Mouse (Mus musculus) left cerebral cortex, adult 8-10 months (tissue): ENCODE measurements around the gene Dagla. TPM values are rescaled to one million over a fixed set of nuclear protein-coding genes. Genes with fewer than 3 reads are reported as not detected.

ENCODE experiments used
- DNase-seq, 2 experiments: peaks; one replicate each; pipeline ENCODE4 v3.0.0; 2022; ENCODE audit warnings: low spot score in 2 of 2
- total RNA-seq, 4 experiments: library from RNA; stranded (reverse); gene quantifications; 2 replicates each; pipeline ENCODE4 v1.2.4; 2022

Gene Dagla
- total RNA-seq, 4 experiments from 2014 or later: 72.6 to 77.7 (median 74.9) TPM

DNA sequence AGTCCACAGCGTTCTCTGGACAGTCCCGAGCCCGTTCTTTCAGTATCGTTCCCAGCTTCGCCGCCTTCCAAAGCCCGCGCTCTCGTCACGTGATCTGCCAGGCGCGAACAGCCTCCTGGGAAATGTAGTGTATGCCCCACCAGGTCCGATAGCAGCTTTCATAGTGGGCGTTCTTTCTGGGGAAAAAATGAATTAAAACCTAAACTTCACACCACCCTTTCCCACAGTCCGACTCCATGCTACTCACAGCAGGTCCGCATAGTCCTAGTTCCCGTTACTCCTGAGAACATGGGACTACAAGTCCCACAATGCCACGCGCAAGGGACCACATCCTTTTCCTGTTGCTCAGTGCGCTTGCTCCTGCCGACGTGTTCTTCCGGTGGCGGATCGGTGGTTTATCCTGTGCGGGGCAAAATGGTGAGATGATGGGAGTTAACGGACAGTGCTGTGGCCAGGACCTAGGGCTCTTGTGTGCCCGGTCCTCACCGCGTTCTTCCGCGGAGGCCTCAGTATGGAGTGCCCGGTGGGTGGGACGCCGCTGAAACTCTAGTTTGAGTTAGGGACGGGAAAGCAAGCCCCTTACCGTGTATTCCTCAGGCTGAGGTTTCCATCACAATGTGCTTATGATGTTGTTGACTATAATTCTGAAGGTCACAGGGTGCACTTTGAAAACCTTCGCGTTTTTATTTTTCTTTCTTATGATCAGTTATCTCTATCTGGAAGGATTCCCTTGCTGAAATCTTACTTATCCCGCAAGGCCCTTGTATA lies 100.6 kb downstream of the Dagla start, which contains the start of the genes Tmem258 and Fen1:
Tmem258 (plus strand) TSS at position 167 of the 768 bp plus-strand sequence.
Fen1 (minus strand) TSS at position 322 of the 768 bp plus-strand sequence.
- DNase-seq: peak; percentile 89 to 91

GRCm38 (mm10) chr19:10203146-10203847 lies 101.4 kb downstream of the Dagla start:
- no peak for DNase-seq

DNA sequence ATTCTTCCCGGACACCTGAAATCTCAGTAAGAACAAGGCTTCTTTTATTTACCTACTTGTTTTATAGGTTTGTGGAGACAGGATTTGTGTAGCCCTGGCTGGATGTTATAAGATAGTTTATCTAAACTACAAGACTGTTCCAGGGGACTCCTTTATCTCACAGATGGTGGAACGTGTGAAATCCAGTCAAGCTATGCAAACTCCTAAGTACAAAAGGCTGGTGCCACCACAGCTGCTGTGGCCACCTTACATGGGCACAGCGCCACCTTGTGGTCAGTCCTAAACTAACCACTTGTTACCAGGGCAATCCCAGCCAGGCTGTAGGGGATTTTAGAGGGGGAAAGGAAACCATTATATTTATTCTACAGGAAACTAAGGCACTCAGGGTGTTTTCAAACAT lies 106.0 kb downstream of the Dagla start:
- DNase-seq: peak in 1 of 2 experiments; percentile 44

- no peak for DNase-seq
Measured at GRCm38 (mm10) chr19:10198286-10198685, 106.4 kb downstream of the Dagla start.

DNA sequence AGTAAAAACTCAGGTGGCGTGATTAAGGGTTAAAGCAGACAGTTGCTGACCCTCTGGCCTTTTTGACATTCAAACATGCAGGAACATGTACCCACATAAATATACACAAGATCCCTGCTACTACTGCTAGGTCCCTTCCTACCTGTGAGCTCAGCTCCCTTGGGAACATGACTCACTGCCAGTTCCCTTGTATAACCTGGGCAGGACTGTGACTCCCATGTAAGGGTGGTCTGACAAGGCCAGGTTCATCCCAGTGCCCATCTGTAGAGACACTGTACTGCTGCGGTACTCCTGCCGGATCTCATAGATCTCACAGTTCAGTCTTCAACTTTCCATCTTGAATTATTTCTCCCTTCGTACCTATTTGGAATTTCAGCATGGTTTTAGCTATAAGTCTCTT lies 107.5 kb downstream of the Dagla start:
- DNase-seq: no peak

Other genes with a start within 250 kb of the Dagla start
- gene Fads2, start 203.1 kb downstream of the Dagla start, total RNA-seq: 100 to 1,000 TPM; 123 to 134 (median 128) TPM
- 100 to 1,000 TPM; 194 to 215 (median 198) TPM for gene Fads1, start 122.0 kb downstream of the Dagla start, total RNA-seq
- gene Tmem258, start 100.9 kb downstream of the Dagla start, total RNA-seq: 10 to 100 TPM; 70.4 to 87.1 (median 72.2) TPM
- 10 to 100 TPM; 11.7 to 14.4 (median 13.0) TPM for gene Fen1, start 100.7 kb downstream of the Dagla start, total RNA-seq
- 10 to 100 TPM; 28.7 to 33.3 (median 29.0) TPM for gene Myrf, start 64.1 kb downstream of the Dagla start, total RNA-seq
- gene Syt7, start 84.2 kb upstream of the Dagla start, total RNA-seq: 100 to 1,000 TPM; 268 to 306 (median 296) TPM
- 10 to 100 TPM; 49.9 to 67.8 (median 54.8) TPM for gene Lrrc10b, start 152.6 kb upstream of the Dagla start, total RNA-seq
- 1 to 10 TPM; 1.0 to 3.1 (median 1.7) TPM for gene Ppp1r32, start 178.1 kb upstream of the Dagla start, total RNA-seq
- gene Cpsf7, start 220.4 kb upstream of the Dagla start, total RNA-seq: 10 to 100 TPM; 74.4 to 82.2 (median 78.3) TPM
- 10 to 100 TPM; 47.1 to 55.9 (median 51.2) TPM for gene Sdhaf2, start 221.3 kb upstream of the Dagla start, total RNA-seq